Mouse (Mus musculus) frontal cortex, postnatal 14 days (tissue): ENCODE measurements around the gene Trh.
A peak's percentile ranks its signal among the peaks of the same experiment; 100 is the strongest.

ENCODE experiments used
- DNase-seq, 2 experiments: peaks; one replicate each; pipeline ENCODE4 v3.0.0; 2022; ENCODE audit warnings: low spot score in 2 of 2

The Trh gene

GRCm38 (mm10) chr6:92224981-92225380 is 19.5 kb downstream of the Trh start:
- DNase-seq, result peak in 1 of 2 experiments; percentile 11

GRCm38 (mm10) chr6:92222021-92222420 is 22.4 kb downstream of the Trh start:
- DNase-seq, result no peak

DNA sequence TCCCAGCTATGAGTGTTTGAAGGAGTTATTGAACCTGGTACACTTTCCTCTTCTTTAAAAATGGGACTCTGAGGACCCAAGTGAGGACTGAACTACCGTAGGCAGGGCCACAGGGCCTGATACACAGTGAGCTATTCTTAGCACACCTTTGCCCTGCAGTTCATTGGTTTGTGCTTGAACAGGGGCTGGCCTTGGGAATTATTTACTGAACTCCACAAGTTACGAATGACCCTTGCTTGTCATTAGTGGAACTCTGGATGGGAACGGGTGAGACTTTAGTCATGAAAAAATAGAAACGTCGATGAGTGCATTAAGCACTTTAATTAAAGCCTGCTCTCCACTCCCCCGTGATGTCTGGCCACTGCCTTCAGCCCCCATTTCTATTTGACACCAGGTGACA is 22.8 kb downstream of the Trh start:
- DNase-seq, result no peak

GRCm38 (mm10) chr6:92219445-92219844 is 25.0 kb downstream of the Trh start:
- peak in 1 of 2 experiments; percentile 27 for DNase-seq

GRCm38 (mm10) chr6:92214773-92215449 is 29.5 kb downstream of the Trh start, which contains the start of gene Rbsn:
TSS of gene Rbsn (minus strand) at chr6:92214925.
- peak; percentile 81 to 83 for DNase-seq

DNA sequence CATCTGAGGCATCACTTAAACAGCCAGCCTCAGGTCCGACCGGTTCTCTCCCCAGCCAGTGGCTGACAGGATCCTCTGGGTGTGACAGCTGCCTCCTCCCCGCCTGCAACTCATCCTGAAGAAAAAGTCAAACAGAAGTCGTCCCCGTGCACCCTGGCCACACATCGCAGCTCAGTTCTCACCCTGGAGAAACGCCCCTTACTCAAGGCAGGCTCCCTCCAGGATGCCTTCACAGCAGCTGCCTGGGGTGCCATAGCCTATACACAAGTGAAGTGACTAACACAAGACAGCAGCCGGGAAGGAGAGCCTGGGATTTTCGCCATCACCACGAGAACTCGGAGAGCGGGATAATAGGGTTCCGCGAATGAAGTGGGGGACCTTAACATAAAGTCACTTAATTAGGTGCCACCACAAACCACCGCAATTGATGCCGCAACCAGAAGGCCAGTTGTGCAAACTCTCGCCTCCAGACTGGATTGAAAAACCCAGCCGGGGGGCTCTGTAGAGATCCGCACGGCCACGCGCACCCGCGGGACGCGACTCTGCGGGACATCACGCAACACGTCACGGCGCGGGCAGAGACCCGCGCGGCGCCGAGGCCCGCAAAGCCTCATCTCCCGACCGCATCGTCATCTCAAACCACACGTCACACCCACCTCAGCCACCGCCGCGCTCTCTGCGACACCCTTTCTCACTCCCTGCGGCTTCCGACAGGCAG is 30.2 kb downstream of the Trh start:
- no peak for DNase-seq

DNA sequence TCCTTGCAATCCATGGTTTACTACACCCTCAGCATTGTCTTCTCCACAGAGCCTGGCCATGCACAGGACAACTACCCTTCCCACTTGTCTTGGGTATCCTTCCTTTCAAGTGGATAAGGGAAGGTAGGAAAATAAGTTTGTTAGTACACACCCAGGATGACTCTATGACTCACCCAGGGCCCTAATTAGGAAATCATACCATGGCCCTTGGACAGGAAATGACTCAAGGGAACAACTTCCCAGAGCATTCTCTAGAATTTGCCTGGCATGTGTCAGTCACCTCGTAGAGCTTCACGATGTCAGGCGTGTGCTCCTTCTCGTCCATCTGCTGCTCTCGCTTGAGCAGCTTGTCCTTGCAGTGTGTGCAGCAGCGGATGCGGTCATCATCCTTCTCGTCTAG is 45.0 kb downstream of the Trh start:
- no peak for DNase-seq
